Mouse (Mus musculus) limb, embryonic 12.5 days (tissue): Measurements from ENCODE around the gene Igsf21. TPM values are rescaled to one million over a fixed set of nuclear protein-coding genes. Genes with fewer than 3 reads are reported as not detected.

Source experiments
- ATAC-seq: fragments of 200-750 bp; cut with Nextera tagmentation; 2 replicates; pipeline ENCODE4 v1.8.0; 2017; ENCODE audit warnings: low read depth, moderate TSS enrichment; ENCODE audit not compliant: insufficient number of reproducible peaks, insufficient read depth, low FRiP score, low TSS enrichment
- H3K27ac ChIP-seq: fragments of 300-500 bp; sonication (generic); 2 replicates; pipeline ENCODE4 v1.5.1; 2016; ENCODE audit warnings: mild to moderate bottlenecking, moderate library complexity
- H3K27me3 ChIP-seq: fragments of 300-500 bp; sonication (generic); 2 replicates; pipeline ENCODE4 v1.6.1; 2016; ENCODE audit warnings: mild to moderate bottlenecking, moderate library complexity
- H3K36me3 ChIP-seq: fragments of 300-500 bp; sonication (generic); 2 replicates; pipeline ENCODE4 v1.6.1; 2016; ENCODE audit warnings: mild to moderate bottlenecking, moderate library complexity
- H3K4me1 ChIP-seq: fragments of 300-500 bp; sonication (generic); replicated peaks from 2 replicates; pipeline ENCODE4 v1.6.1; 2016
- H3K4me2 ChIP-seq: fragments of 300-500 bp; sonication (generic); 2 replicates; pipeline ENCODE4 v1.6.1; 2016; ENCODE audit warnings: mild to moderate bottlenecking, moderate library complexity
- H3K4me3 ChIP-seq: fragments of 300-500 bp; sonication (generic); replicated peaks from 2 replicates; pipeline ENCODE4 v1.5.1; 2016; ENCODE audit warnings: mild to moderate bottlenecking
- H3K9ac ChIP-seq: fragments of 300-500 bp; sonication (generic); replicated peaks from 2 replicates; pipeline ENCODE4 v1.6.1; 2016; ENCODE audit warnings: mild to moderate bottlenecking, moderate library complexity
- H3K9me3 ChIP-seq: fragments of 300-500 bp; sonication (generic); 2 replicates; pipeline ENCODE4 v1.6.1; 2016; ENCODE audit warnings: mild to moderate bottlenecking, moderate library complexity
- WGBS: fragments of 180-500 bp; shearing (Covaris S2); methylation state at CpG from one replicate; pipeline ENCODE4 v1.1.7; 2016; 5-methylcytosine and 5-hydroxymethylcytosine counted together
- polyA plus RNA-seq: library from polyadenylated mRNA; unstranded; fragments of >200 nt; fragmentation: Nextera tagmentation; extraction: Ambion mirVana; gene quantifications from 2 replicates; pipeline ENCODE4 v1.2.1, GENCODE M21; 2016

The Igsf21 gene
- polyA plus RNA-seq, 1 experiment from 2014 or later = not detected

DNA sequence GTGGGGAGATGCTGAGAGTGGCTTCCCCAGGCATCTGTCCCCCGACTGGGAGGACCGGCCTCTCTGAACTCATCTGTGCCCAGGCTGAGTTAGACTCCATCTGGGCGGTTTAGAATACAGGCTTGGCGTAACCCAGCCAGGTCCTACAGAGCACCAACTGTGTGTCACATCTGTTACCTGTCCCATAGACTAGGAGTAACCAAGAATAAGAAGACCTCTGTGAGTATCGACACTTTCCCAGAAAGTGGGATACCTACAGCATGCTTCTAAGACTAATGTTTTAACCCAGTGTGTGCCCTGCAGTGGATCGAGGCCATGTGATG is 137.0 kb downstream of the Igsf21 start:
- H3K4me3 ChIP-seq = peak overlapping the region; percentile 26
- no peaks in the 10 kb centered on the region for H3K36me3 ChIP-seq
- H3K9ac ChIP-seq = peak overlapping the region; percentile 34
- no peak for ATAC-seq
- peaks cover 35% of the 10 kb centered on the region for H3K4me1 ChIP-seq
- no peaks in the 10 kb centered on the region for H3K9me3 ChIP-seq
- WGBS = 48% methylated on average over 6 of the region's 6 CpGs
- H3K4me2 ChIP-seq = peak overlapping the region; percentile 53
- no peak overlapping the region for H3K27ac ChIP-seq
- peaks cover 65% of the 10 kb centered on the region for H3K27me3 ChIP-seq

DNA sequence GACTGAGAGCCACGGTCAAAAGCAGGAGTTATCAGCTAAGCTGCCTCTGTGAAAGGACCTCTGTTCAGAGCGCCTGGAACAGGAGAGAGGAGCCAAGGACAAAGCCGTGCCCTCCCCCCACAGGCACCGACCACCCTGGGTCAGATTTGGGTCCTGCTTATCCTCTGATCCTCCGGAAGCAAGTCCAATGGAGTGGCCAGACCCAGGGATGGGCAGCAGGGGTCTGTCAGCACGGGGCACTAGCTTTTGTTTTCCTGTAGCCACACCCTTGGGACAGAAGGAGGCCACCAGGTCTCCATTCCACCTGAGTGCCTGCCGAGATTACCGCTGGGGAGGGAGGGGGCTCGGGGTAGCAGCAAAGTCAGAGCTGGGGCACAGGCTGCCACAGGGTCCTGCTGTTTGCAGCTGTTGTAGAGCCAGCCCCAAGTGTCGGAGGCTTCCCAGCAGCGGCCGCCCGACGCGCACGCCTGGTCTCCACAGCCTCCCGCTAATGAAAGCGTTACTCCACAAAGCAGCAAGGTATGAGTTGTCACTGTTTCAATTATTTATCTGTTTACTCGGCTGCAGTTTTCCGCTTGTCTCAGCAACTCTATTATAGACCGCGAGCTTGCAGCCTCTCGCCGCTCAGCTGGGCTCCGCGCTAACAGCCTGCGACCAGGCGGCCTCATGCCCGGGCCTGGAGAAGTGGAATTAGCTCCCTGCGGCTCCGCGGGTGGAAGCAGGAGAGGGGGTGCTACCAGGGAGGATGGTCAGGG is 137.5 kb downstream of the Igsf21 start:
- Histone ChIP-seq H3K9me3 (no peaks in the 10 kb centered on the region), H3K9ac (peak overlapping the region; percentile 34), H3K4me1 (peaks cover 34% of the 10 kb centered on the region), H3K36me3 (no peaks in the 10 kb centered on the region), H3K27ac (no peak overlapping the region), H3K4me2 (peak overlapping the region; percentile 53), H3K4me3 (peak overlapping the region; percentile 26), H3K27me3 (peaks cover 71% of the 10 kb centered on the region)
- ATAC-seq = 0 out of 2 replicates have a peak, but pooled peaks have one; percentile 23
- WGBS = 2% methylated on average over 32 of the region's 32 CpGs

DNA sequence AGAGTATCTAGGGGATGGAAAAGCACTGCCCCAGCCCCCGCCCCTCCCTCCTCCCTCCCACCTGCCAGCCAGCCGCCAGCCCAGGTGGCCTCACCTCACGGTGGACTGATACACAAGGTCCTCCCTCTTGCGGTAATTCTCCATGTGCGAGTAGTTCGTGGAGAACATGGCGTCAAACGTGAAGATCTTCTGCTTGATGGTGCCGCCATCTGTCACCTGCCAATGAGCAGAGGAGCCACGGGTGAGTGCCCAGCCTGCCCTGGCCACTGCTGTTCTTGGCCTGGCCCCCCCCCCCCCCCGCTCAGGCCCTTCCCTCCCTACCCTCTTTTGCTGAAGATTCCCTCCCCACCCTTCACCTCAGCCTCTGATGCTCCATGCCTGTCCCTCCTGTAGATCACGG is 139.4 kb downstream of the Igsf21 start:
- WGBS = 71% methylated on average over 11 of the region's 12 CpGs
- no peak for ATAC-seq
- Histone ChIP-seq H3K27me3 (peaks cover 89% of the 10 kb centered on the region), H3K27ac (no peak overlapping the region), H3K4me3 (no peak overlapping the region), H3K4me1 (peaks cover 47% of the 10 kb centered on the region), H3K36me3 (no peaks in the 10 kb centered on the region), H3K9me3 (no peaks in the 10 kb centered on the region), H3K4me2 (no peak overlapping the region), H3K9ac (no peak overlapping the region)

DNA sequence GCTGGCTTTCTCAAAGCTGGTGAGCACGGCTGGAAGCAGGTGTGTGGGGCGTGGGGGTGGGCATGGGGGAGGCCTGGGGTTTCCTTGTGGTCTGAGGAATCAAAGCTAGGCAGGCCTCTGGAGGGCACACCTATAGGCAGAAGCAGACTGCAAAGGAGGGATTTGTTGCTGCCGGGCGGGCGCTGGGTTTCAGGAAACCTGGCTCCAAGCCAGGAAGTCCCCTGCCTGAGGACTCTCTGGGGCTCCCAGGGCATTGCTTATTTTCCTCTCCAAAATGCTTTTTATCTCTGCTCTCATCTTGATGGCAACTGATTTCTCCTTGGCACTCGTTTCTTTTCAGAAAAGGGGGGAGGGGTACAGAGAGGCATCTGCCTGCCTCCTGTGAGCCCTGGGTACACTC is 141.8 kb downstream of the Igsf21 start:
- H3K27ac ChIP-seq = no peak overlapping the region
- peaks cover 84% of the 10 kb centered on the region for H3K27me3 ChIP-seq
- H3K36me3 ChIP-seq = no peaks in the 10 kb centered on the region
- no peak overlapping the region for H3K4me2 ChIP-seq
- H3K4me3 ChIP-seq = no peak overlapping the region
- no peak overlapping the region for H3K9ac ChIP-seq
- H3K9me3 ChIP-seq = no peaks in the 10 kb centered on the region
- 10% methylated on average over 6 of the region's 6 CpGs for WGBS
- no peak for ATAC-seq
- H3K4me1 ChIP-seq = peaks cover 39% of the 10 kb centered on the region

DNA sequence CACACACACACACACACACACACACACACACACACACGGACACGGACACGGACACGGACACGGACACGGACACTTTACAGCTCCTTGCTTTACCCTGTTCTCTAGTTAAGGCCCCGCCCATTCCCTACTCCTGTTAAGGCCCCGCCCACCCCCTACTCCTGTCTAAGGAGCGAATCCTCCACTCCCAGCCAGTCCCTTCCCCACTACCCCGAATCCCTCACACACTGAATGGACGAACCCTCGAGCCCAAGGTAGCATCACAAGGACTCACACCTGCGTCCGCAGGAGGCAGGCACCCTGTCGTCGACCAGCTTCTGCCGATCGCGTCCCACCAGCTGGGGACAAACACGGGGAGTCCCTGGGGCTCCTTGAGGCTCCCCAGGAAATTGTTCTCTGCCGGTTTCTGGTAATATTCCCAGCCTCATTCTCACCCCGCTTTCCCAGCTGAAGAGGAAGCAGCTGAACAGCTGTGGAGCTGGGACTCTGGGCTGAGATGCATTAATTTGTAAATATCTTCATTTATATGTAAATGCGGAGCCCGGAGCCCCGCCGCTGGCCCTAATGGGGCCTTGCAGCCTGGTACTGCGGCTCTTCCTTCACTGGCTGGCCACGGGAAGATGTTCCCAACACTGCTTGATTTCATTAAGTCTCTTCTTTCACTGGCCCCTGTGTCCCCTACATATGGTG is 143.1 kb downstream of the Igsf21 start:
- Histone ChIP-seq H3K4me3 (no peak overlapping the region), H3K9me3 (no peaks in the 10 kb centered on the region), H3K27ac (no peak overlapping the region), H3K4me1 (peaks cover 26% of the 10 kb centered on the region), H3K4me2 (peak overlapping the region; percentile 40), H3K36me3 (no peaks in the 10 kb centered on the region), H3K9ac (no peak overlapping the region), H3K27me3 (peaks cover 74% of the 10 kb centered on the region)
- ATAC-seq = no peak
- 3% methylated on average over 28 of the region's 28 CpGs for WGBS

DNA sequence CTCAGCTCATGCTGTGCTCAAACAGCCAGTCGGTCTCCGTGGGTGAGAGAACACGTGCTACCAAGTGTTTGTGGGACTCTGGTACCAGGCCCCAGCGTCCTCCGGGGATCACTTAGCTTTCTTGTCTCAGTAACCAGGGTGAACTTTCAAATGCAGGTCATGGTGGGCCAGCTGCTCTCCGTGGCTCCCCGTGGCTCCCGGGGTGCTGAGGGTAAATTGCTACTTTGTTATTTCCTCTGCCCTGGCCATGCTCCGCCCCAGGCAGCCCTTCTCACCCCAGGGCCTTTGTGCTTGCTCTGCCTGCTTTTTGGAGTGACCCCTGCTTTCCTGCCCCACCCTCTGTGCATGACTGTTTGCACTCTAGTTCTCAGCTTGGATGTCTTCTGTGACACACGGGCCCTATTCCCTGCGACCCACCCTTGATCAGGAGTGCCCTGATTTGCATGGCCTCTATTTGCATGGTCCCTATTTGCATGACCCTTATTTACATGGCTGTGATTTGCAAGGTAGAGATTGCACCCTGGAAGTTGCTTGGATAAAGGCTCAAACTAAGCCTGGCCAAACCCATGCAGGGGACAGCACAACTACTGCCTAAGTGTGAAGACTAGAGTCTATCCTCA is 143.9 kb downstream of the Igsf21 start:
- Histone ChIP-seq H3K9ac (no peak overlapping the region), H3K27me3 (peaks cover 68% of the 10 kb centered on the region), H3K4me2 (no peak overlapping the region; the same call in 1 of the 2 replicates), H3K4me3 (no peak overlapping the region), H3K36me3 (no peaks in the 10 kb centered on the region), H3K9me3 (no peaks in the 10 kb centered on the region), H3K27ac (no peak overlapping the region), H3K4me1 (peaks cover 25% of the 10 kb centered on the region)
- ATAC-seq = no peak
- WGBS = 15% methylated on average over 11 of the region's 11 CpGs

DNA sequence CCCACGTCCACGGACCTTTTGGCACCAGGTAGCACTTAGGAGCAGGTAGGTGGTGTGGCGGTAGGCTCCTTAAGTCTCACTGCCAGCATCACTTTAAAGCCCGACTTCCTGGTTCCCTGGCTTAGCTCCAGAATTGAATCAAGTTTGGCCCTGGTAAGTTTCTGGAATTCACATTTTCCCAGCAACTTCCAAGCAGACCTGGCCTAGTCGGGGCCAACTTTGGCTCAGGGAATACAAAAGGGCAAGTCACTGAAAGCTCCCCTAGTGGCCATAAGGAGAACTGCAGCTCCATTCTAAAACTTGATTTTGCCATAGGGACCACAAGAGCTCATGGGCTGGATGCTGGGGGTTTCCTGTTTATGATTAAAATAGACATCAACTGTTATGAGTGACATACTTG is 145.5 kb downstream of the Igsf21 start:
- WGBS = 77% methylated on average over 5 of the region's 5 CpGs
- Histone ChIP-seq H3K9ac (no peak overlapping the region), H3K9me3 (no peaks in the 10 kb centered on the region), H3K4me1 (peaks cover 25% of the 10 kb centered on the region), H3K27me3 (peaks cover 53% of the 10 kb centered on the region), H3K4me2 (no peak overlapping the region), H3K36me3 (no peaks in the 10 kb centered on the region), H3K4me3 (no peak overlapping the region), H3K27ac (no peak overlapping the region)
- ATAC-seq = no peak

DNA sequence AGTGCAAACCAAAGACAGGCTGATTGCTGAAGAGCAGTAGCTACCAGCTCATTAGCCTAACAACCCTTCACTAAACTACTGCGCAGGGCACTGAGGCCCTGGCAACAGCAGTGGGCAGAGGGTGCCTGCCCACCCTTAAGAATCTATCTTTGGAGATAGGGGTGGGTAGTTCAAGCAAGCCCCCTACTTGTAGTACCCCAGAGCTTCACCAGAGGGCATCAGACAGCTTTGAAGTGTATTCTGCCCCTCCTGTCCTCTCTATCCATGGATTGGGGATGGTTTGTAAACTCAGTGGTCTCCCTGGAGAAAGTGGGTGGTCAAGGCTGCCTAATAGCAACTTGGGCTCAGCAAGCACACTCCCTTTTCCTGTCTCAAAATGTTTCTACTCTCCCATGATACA is 146.4 kb downstream of the Igsf21 start:
- Histone ChIP-seq H3K4me2 (no peak overlapping the region), H3K27ac (no peak overlapping the region), H3K27me3 (peaks cover 50% of the 10 kb centered on the region), H3K4me1 (peaks cover 25% of the 10 kb centered on the region), H3K9me3 (no peaks in the 10 kb centered on the region), H3K4me3 (no peak overlapping the region), H3K9ac (no peak overlapping the region), H3K36me3 (no peaks in the 10 kb centered on the region)
- ATAC-seq = no peak
- 80% methylated on average over 1 of the region's 1 CpGs for WGBS

DNA sequence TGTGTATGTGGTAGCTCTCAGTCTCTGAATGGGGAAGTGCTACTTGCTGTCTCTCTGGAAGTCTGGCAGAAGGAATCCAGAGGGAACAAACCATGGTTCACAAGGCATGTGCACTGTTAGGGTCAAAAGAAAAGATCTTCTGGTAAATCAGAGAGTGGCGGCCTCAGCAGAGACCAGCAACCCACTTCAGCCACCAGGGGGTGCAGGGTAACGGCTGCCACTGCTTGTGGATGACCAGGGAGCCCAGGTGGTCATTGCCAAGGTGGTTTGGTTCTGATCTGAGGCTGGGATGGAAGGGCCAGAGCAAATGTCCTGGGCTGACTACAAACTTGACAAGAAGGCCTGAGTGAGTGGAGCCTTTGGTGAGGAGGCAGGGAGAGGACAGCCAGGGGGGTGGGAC is 150.3 kb downstream of the Igsf21 start:
- WGBS = 42% methylated on average over 2 of the region's 2 CpGs
- Histone ChIP-seq H3K4me3 (no peak overlapping the region), H3K9me3 (no peaks in the 10 kb centered on the region), H3K27ac (no peak overlapping the region), H3K27me3 (0 out of 2 replicates have a peak, but pooled peaks cover 12% of the 10 kb centered on the region), H3K36me3 (no peaks in the 10 kb centered on the region), H3K9ac (no peak overlapping the region), H3K4me1 (0 out of 2 replicates have a peak, but pooled peaks cover 4% of the 10 kb centered on the region), H3K4me2 (no peak overlapping the region)
- ATAC-seq = no peak

DNA sequence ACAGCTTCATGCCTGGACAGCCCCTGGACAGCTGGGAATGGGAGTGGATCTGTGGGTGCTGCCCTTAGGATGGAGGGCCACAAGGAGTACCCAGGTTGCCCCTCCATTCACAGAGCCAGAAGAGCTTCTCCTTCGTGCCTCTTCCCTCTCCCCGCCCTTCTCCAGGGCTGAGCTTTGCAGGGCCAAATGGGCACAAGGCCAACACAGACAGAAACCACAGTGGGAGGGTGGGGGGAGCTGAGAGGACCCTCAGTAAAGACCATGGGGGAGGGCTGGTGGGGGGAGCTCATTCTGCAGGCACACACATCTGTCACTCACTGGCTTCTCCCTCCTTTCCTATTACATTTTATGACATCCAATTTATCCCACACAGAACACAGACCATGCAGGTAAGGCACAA is 151.7 kb downstream of the Igsf21 start:
- Histone ChIP-seq H3K4me2 (no peak overlapping the region), H3K4me3 (no peak overlapping the region), H3K4me1 (0 out of 2 replicates have a peak, but pooled peaks cover 4% of the 10 kb centered on the region), H3K36me3 (no peaks in the 10 kb centered on the region), H3K9ac (no peak overlapping the region), H3K27ac (no peak overlapping the region), H3K27me3 (0 out of 2 replicates have a peak, but pooled peaks cover 7% of the 10 kb centered on the region), H3K9me3 (no peaks in the 10 kb centered on the region)
- 33% methylated on average over 2 of the region's 2 CpGs for WGBS
- ATAC-seq = no peak

DNA sequence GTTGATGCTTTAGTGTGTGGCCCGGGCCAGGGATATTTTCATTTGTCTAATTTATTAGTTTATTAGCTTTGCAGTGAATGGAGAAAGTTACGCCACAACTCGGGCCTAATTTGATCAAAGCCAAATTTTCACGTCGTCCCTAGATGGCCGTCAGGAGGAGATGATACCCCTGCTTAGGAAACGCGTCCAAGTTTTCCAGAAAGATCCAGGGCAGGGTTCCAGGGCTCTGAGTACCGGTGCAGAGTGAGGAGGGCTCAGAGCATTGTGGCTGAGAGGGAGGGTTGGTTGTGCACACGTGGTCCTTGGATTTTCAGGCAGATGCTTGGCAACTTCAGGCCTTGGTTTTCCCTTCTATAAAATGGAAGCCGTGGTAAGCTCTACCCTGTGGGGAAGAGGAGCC is 154.2 kb downstream of the Igsf21 start:
- no peak for ATAC-seq
- H3K4me1 ChIP-seq = 0 out of 2 replicates have a peak, but pooled peaks cover 4% of the 10 kb centered on the region
- H3K4me2 ChIP-seq = no peak overlapping the region
- no peaks in the 10 kb centered on the region for H3K36me3 ChIP-seq
- no peak overlapping the region for H3K4me3 ChIP-seq
- H3K27ac ChIP-seq = no peak overlapping the region
- H3K9ac ChIP-seq = no peak overlapping the region
- WGBS = 69% methylated on average over 11 of the region's 11 CpGs
- H3K9me3 ChIP-seq = no peaks in the 10 kb centered on the region
- peaks cover 11% of the 10 kb centered on the region; the same call in 1 of the 2 replicates for H3K27me3 ChIP-seq
